8 mouse cellular contexts compared by ENCODE assay signal in genomic region chr14:121034525-121034924, GRCm38 (mm10). TPM values are rescaled to one million over a fixed set of nuclear protein-coding genes. Genes with fewer than 3 reads are reported as not detected.
DNase-seq lines count a peak whose midpoint lies in the region; ATAC-seq lines count a peak whose summit lies in the region.

No protein-coding gene starts in this region.

- DNase-seq in embryo, embryonic 10 days (ENCODE audit: low spot score), result peak; percentile 54
- DNase-seq in embryo, embryonic 11 days, result no peak
- no peak for DNase-seq in heart, embryonic 10.5 days (ENCODE audit: low spot score)
- peak; percentile 65 to 72 for DNase-seq in kidney, adult 8-10 months
- DNase-seq in right cerebral cortex, postnatal 4 days, result no peak
- no peak for DNase-seq in spleen, postnatal 4 days (ENCODE audit: low spot score in 2 of 2)

- H3K36me3 ChIP-seq in heart, embryonic 10.5 days, result no peaks in the 10 kb centered on the region
- H3K36me3 ChIP-seq in lung, embryonic 16.5 days (ENCODE audit: control insufficient read depth, insufficient read depth, low read length), result no peaks in the 10 kb centered on the region

- H3K4me3 ChIP-seq in heart, embryonic 10.5 days, result peak overlapping the region; percentile 91
- peak overlapping the region; percentile 91 for H3K4me3 ChIP-seq in lung, embryonic 16.5 days (ENCODE audit: low read length)

- no peak for ATAC-seq in lung, embryonic 16.5 days (ENCODE audit: low read depth)
- ATAC-seq in megakaryocyte-erythroid progenitor cell, adult 5-6 weeks (replicated peaks; ENCODE audit: low FRiP score, low TSS enrichment, poor library complexity, severe bottlenecking), result no peak

- no peaks in the 10 kb centered on the region for H3K9me3 ChIP-seq in heart, embryonic 10.5 days
- H3K9me3 ChIP-seq in lung, embryonic 16.5 days (ENCODE audit: control insufficient read depth, low read length), result no peaks in the 10 kb centered on the region

- H3K27ac ChIP-seq in heart, embryonic 10.5 days, result no peak overlapping the region
- H3K27ac ChIP-seq in lung, embryonic 16.5 days (ENCODE audit: low read length), result peak overlapping the region; percentile 18; the same call in 1 of the 2 replicates

- H3K9ac ChIP-seq in lung, embryonic 16.5 days (ENCODE audit: low read length), result peak overlapping the region; percentile 97

- H3K4me2 ChIP-seq in lung, embryonic 16.5 days (ENCODE audit: low read depth, low read length), result peak overlapping the region; percentile 87

- WGBS in heart, embryonic 10.5 days, result 21% methylated on average over 10 of the region's 10 CpGs
- 19% methylated on average over 10 of the region's 10 CpGs for WGBS in lung, embryonic 16.5 days

- no peaks in the 10 kb centered on the region for H3K27me3 ChIP-seq in heart, embryonic 10.5 days (ENCODE audit: insufficient read depth, poor library complexity, severe bottlenecking)
- H3K27me3 ChIP-seq in lung, embryonic 16.5 days (ENCODE audit: control insufficient read depth, insufficient read depth, low read depth, low read length), result no peaks in the 10 kb centered on the region

- peaks cover 43% of the 10 kb centered on the region for H3K4me1 ChIP-seq in heart, embryonic 10.5 days
- peaks cover 34% of the 10 kb centered on the region for H3K4me1 ChIP-seq in lung, embryonic 16.5 days (replicated peaks; ENCODE audit: control insufficient read depth, insufficient read depth, low read length)

RNA-seq across cellular contexts. Expression of gene Farp1, which starts 0.5 kb away (rescaled TPM):
- polyA plus RNA-seq in heart, embryonic 10.5 days (2016; fragmentation: Nextera tagmentation; extraction: Ambion mirVana), result 27.0 and 36.1 TPM in 2 replicates
- 20.0 and 22.0 TPM in 2 replicates for polyA plus RNA-seq in lung, embryonic 16.5 days (2015; fragmentation: Nextera tagmentation; extraction: Ambion mirVana)
- 0.20 TPM in 1 of 2 replicates, not detected in the other for total RNA-seq in megakaryocyte-erythroid progenitor cell, adult 5-6 weeks (2014; fragmentation: Nextera tagmentation)
- total RNA-seq in megakaryocyte-erythroid progenitor cell, adult 5-6 weeks (2017), result not detected in 2 replicates

Comparison
In these comparisons a context has a peak if more than half of its experiments do, and no peak if none do; other contexts are left out.
1. DNase-seq: peak in embryo, embryonic 10 days (single experiment) and kidney, adult 8-10 months (2 of 2); none in embryo, embryonic 11 days (single experiment), heart, embryonic 10.5 days (single experiment), right cerebral cortex, postnatal 4 days (single experiment) and spleen, postnatal 4 days (0 of 2).